Mouse (Mus musculus) embryonic facial prominence, embryonic 13.5 days (tissue): ENCODE measurements at regions not wholly inside any gene's neighbourhood (a gene's known extent, or its start where the extent isn't known, plus 50 kb on each side); places are given as distances from the start of the nearest gene placed in this dataset.

Experiments
- ATAC-seq: fragments of 200-750 bp; cut with Nextera tagmentation; 2 replicates; pipeline ENCODE4 v1.8.0; 2017; ENCODE audit warnings: low read depth; ENCODE audit not compliant: insufficient number of reproducible peaks, insufficient read depth, low FRiP score, low TSS enrichment
- H3K27ac ChIP-seq: fragments of 300-500 bp; sonication (generic); 2 replicates; pipeline ENCODE4 v1.5.1; 2015; ENCODE audit warnings: moderate library complexity, mild to moderate bottlenecking, inconsistent platforms
- H3K27me3 ChIP-seq: fragments of 300-500 bp; sonication (generic); 2 replicates; pipeline ENCODE4 v1.6.1; 2015; ENCODE audit warnings: mild to moderate bottlenecking, inconsistent platforms
- H3K36me3 ChIP-seq: fragments of 300-500 bp; sonication (generic); 2 replicates; pipeline ENCODE4 v1.6.1; 2015; ENCODE audit warnings: mild to moderate bottlenecking, inconsistent platforms
- H3K4me1 ChIP-seq: fragments of 300-500 bp; sonication (generic); 2 replicates; pipeline ENCODE4 v1.6.1; 2015; ENCODE audit warnings: inconsistent platforms
- H3K4me2 ChIP-seq: fragments of 300-500 bp; sonication (generic); 2 replicates; pipeline ENCODE4 v1.6.1; 2015; ENCODE audit warnings: moderate library complexity, mild to moderate bottlenecking, inconsistent platforms
- H3K4me3 ChIP-seq: fragments of 300-500 bp; sonication (generic); 2 replicates; pipeline ENCODE4 v1.5.1; 2015; ENCODE audit warnings: mild to moderate bottlenecking, inconsistent platforms
- H3K9ac ChIP-seq: fragments of 300-500 bp; sonication (generic); 2 replicates; pipeline ENCODE4 v1.6.1; 2015; ENCODE audit warnings: mild to moderate bottlenecking, inconsistent platforms
- H3K9me3 ChIP-seq: fragments of 300-500 bp; sonication (generic); 2 replicates; pipeline ENCODE4 v1.6.1; 2016; ENCODE audit warnings: inconsistent platforms
- WGBS: fragments of 180-500 bp; shearing (Covaris S2); methylation state at CpG from one replicate; pipeline ENCODE4 v1.1.7; 2015; ENCODE audit warnings: mixed read lengths; 5-methylcytosine and 5-hydroxymethylcytosine counted together

DNA sequence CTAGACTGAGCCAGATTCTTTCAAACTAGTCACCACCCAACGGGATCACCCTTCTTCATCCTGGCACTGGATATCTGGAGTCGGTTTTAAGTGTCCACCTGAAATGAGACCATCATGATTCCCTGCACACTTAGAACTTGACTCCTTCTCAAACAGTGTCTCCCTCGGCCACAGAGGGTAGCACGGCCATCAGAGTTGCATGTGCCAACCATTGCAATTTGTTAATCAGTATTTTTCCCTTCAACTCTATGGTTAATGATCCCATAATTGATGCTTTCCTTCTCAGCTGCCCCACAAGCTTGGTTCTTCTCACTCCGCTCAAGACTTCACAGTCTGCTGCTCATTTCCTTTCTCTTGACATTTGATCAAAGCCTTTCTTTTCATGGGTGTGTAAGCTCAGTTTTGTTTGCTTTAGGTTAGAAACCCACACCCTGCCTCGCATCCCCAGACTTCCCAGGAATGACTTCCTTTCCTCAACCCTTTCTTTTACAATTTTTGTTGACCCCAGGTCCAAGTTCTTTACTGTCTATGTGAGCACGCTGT, 253.0 kb upstream of the Fam19a5 start:
- H3K27me3 ChIP-seq = no peaks in the 10 kb centered on the region
- ATAC-seq = no peak
- WGBS = 69% methylated on average over 7 of the region's 7 CpGs

GRCm38 (mm10) chr15:87319896-87320295, 224.2 kb upstream of the Fam19a5 start:
- Histone ChIP-seq H3K9ac (no peak overlapping the region), H3K4me2 (no peak overlapping the region), H3K4me3 (no peak overlapping the region), H3K36me3 (no peaks in the 10 kb centered on the region), H3K27me3 (no peaks in the 10 kb centered on the region), H3K9me3 (no peaks in the 10 kb centered on the region), H3K27ac (no peak overlapping the region), H3K4me1 (0 out of 2 replicates have a peak, but pooled peaks cover 2% of the 10 kb centered on the region)
- no peak for ATAC-seq

More for the DNA sequence above, 253.0 kb upstream of the Fam19a5 start:
- no peak overlapping the region for H3K4me3 ChIP-seq
- no peak overlapping the region for H3K27ac ChIP-seq
- no peaks in the 10 kb centered on the region for H3K4me1 ChIP-seq
- H3K9me3 ChIP-seq = no peaks in the 10 kb centered on the region
- no peak overlapping the region for H3K9ac ChIP-seq
- H3K4me2 ChIP-seq = no peak overlapping the region
- H3K36me3 ChIP-seq = no peaks in the 10 kb centered on the region

DNA sequence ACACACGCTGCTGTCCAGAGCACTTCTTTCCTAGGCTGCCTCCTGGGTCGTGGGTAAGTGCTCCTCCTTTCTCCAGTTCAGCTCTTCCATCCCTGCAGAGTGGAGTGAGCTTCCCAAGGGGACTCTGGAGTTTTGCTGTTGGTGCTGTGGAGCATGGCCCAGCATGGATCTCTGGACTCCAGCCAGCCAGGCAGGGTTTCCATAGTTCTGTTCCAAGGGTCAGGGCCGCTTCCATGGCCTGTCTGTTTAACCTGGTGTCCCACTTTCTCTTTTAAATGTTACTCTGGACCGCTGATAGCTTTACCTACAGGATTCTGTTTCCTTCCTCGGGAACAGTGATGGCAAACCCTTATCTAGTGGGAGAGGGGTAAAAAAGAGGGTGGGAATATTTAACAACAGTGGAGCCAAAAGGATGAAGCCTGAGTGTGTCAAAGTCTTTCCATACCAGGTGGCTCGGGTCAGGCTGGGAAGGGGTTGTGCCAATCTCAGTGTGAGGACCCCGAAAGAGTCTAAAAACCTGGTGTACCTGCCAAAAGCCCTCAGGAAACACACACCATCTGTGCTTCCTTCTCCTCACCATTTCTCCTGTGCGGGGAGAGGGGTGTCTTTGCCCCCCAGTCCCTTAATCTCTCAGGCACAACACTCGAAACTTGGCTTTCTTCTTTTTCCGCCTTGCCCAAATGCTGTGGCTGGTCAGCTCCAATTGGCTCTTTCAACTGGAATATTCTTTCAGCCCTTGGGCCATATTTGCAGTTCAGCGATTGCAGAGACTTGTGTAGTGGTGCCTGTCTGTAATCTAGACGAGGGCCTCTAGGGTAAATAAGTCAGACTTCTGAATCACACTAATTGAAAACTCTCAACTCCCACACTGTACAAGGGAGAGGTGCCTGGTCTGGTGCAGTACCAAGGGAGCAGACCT, 222.8 kb upstream of the Fam19a5 start:
- H3K9ac ChIP-seq = no peak overlapping the region
- WGBS = 63% methylated on average over 12 of the region's 12 CpGs
- H3K27ac ChIP-seq = no peak overlapping the region
- H3K4me1 ChIP-seq = 0 out of 2 replicates have a peak, but pooled peaks cover 5% of the 10 kb centered on the region
- no peaks in the 10 kb centered on the region for H3K9me3 ChIP-seq
- H3K36me3 ChIP-seq = no peaks in the 10 kb centered on the region
- H3K27me3 ChIP-seq = no peaks in the 10 kb centered on the region
- no peak for ATAC-seq
- no peak overlapping the region for H3K4me3 ChIP-seq
- H3K4me2 ChIP-seq = no peak overlapping the region

DNA sequence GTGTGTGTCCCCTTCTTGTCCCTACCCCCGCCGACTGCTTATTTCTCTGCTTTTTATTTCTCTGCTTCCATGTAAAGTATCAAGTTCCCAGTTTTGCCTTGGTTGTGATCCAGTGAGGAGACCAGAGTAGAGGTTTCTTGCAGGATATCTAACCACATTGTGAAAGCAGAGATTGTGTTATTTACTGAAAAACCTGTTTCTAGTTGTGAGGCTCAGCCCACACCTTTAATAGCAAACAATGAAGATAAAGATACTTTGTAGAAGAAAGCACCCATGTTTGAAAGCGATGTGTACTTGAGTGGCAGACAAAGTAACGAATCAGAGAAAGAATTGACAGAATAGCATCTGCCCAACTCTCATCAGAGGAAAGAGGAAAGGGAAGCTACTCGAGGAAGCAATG, 218.7 kb upstream of the Fam19a5 start:
- ATAC-seq = no peak
- H3K27me3 ChIP-seq = no peaks in the 10 kb centered on the region
- H3K9me3 ChIP-seq = no peaks in the 10 kb centered on the region
- no peak overlapping the region for H3K4me2 ChIP-seq
- no peak overlapping the region for H3K9ac ChIP-seq
- H3K36me3 ChIP-seq = no peaks in the 10 kb centered on the region
- no peak overlapping the region for H3K27ac ChIP-seq
- H3K4me3 ChIP-seq = no peak overlapping the region
- 0 out of 2 replicates have a peak, but pooled peaks cover 8% of the 10 kb centered on the region for H3K4me1 ChIP-seq
- 72% methylated on average over 5 of the region's 5 CpGs for WGBS

GRCm38 (mm10) chr15:87326281-87326680, 217.8 kb upstream of the Fam19a5 start:
- Histone ChIP-seq H3K36me3 (no peaks in the 10 kb centered on the region), H3K4me3 (no peak overlapping the region), H3K27me3 (no peaks in the 10 kb centered on the region), H3K9me3 (no peaks in the 10 kb centered on the region), H3K9ac (no peak overlapping the region), H3K4me2 (no peak overlapping the region), H3K4me1 (0 out of 2 replicates have a peak, but pooled peaks cover 8% of the 10 kb centered on the region), H3K27ac (no peak overlapping the region)
- no peak for ATAC-seq
- 80% methylated on average over 6 of the region's 6 CpGs for WGBS

- no peak for ATAC-seq
- no peak overlapping the region for H3K4me2 ChIP-seq
- H3K4me3 ChIP-seq = no peak overlapping the region
- H3K36me3 ChIP-seq = no peaks in the 10 kb centered on the region
- H3K27me3 ChIP-seq = no peaks in the 10 kb centered on the region
- H3K27ac ChIP-seq = no peak overlapping the region
- H3K9ac ChIP-seq = no peak overlapping the region
- WGBS = 76% methylated on average over 3 of the region's 3 CpGs
- H3K9me3 ChIP-seq = no peaks in the 10 kb centered on the region
- 0 out of 2 replicates have a peak, but pooled peaks cover 3% of the 10 kb centered on the region for H3K4me1 ChIP-seq
These were observed 211.7 kb upstream of the Fam19a5 start for GRCm38 (mm10) chr15:87332441-87332840.

DNA sequence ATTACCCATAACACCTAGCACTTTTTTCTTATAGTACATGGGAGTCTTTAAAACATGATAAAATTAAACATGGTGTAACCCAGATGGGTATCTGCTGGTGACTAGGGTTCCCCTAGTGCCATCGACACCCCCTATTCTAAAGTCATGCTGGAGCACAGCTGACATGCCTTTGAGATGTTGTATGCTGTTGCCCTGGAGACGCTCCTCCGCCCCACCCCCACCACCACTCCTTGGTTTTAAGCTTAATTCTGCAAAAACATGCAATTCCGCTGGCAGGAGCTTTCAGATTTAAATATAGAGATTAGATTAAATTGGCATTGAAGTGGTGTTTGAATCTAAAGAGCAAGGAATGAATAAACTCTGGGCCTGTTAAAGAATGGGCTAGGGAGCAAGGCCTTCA, 210.6 kb upstream of the Fam19a5 start:
- WGBS = 83% methylated on average over 4 of the region's 4 CpGs
- no peaks in the 10 kb centered on the region for H3K9me3 ChIP-seq
- H3K27me3 ChIP-seq = no peaks in the 10 kb centered on the region
- H3K4me2 ChIP-seq = no peak overlapping the region
- no peak overlapping the region for H3K27ac ChIP-seq
- no peak overlapping the region for H3K9ac ChIP-seq
- no peak for ATAC-seq
- no peak overlapping the region for H3K4me3 ChIP-seq
- H3K36me3 ChIP-seq = no peaks in the 10 kb centered on the region
- 0 out of 2 replicates have a peak, but pooled peaks cover 3% of the 10 kb centered on the region for H3K4me1 ChIP-seq

DNA sequence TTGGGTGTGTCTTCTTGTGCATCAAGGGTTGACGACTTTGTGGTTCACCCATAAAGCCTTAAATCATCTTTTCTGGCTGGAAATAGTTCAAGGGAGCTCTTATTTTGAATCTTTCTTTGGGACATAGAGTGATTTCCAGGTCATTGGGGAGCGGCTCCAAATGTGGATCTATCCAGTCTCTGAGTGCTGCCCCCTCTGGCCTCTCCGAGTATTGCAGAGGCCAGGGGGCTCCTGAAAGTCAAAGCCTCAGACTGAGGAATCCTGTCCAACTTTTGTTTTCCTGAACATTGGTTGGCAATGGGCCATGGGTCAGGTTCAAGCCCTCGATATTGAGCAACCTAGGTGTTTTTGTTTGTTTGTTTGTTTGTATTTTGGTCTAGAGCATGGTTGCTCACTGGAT, 209.7 kb upstream of the Fam19a5 start:
- H3K36me3 ChIP-seq = no peaks in the 10 kb centered on the region
- no peak overlapping the region for H3K4me3 ChIP-seq
- no peak for ATAC-seq
- H3K9me3 ChIP-seq = no peaks in the 10 kb centered on the region
- no peaks in the 10 kb centered on the region for H3K27me3 ChIP-seq
- H3K4me1 ChIP-seq = no peaks in the 10 kb centered on the region
- no peak overlapping the region for H3K27ac ChIP-seq
- 75% methylated on average over 4 of the region's 4 CpGs for WGBS
- no peak overlapping the region for H3K9ac ChIP-seq
- no peak overlapping the region for H3K4me2 ChIP-seq

DNA sequence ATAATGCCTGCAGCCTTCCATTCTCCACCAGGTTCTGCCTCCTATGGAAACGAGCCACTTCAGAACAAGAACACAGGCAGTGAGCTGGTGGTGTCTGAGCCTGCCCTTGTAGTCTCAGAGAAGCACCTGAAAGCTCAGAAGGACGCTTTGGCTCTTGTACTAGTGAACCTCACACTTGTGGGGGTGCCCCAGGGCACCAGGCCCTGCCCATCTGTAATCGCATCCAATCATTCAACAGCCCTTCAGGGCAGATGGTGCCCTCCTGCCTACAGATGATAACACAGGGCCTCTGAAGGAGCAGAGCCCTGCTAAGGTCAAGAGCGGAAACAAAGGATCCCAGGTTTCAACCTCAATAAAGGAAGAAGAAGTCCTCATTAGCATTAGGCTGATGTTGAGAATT, 208.8 kb upstream of the Fam19a5 start:
- no peak for ATAC-seq
- Histone ChIP-seq H3K27ac (no peak overlapping the region), H3K27me3 (no peaks in the 10 kb centered on the region), H3K36me3 (no peaks in the 10 kb centered on the region), H3K4me2 (no peak overlapping the region), H3K4me1 (no peaks in the 10 kb centered on the region), H3K9ac (no peak overlapping the region), H3K9me3 (no peaks in the 10 kb centered on the region), H3K4me3 (no peak overlapping the region)
- 72% methylated on average over 4 of the region's 4 CpGs for WGBS

DNA sequence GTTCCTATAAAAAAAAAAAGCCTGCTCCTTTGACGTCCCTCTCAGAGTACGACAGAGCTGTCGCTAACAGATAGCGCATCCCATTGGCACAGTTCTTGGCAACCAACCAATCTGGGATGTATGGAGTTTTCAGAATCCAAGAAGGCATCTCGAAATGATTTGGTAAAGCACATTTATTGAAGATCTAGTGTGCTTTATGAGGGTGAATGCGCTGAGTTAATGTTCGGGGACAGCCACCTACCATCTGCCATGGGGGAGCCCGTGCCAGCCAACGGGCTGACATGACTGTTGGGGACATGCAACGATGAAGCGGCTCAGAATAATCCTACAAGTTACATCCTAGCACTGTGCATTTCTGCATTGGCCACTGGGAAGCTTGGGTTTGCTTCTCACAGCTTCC, 208.4 kb upstream of the Fam19a5 start:
- H3K27ac ChIP-seq = no peak overlapping the region
- H3K36me3 ChIP-seq = no peaks in the 10 kb centered on the region
- H3K9me3 ChIP-seq = no peaks in the 10 kb centered on the region
- H3K4me3 ChIP-seq = no peak overlapping the region
- H3K27me3 ChIP-seq = no peaks in the 10 kb centered on the region
- H3K4me2 ChIP-seq = no peak overlapping the region
- ATAC-seq = no peak
- WGBS = 91% methylated on average over 11 of the region's 11 CpGs
- no peak overlapping the region for H3K9ac ChIP-seq
- H3K4me1 ChIP-seq = no peaks in the 10 kb centered on the region

DNA sequence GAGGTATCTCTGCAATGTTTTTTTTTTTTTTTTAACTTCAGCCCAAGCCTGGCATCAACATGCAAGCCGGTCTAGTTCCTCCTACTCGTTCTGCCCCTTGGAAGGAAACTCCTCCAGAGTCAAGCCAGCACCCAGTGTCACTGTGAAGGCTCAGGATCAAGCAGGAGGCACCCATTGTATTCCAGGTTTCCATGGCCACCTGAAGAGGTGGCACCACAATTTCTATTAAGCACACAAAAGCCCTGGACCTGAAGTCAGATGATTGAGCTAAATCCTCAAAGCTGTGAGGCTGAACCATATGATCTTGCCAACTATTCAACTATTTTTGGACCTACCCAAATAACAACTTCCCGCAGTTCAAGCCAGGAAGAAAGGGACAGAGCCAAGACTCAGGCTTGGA, 204.2 kb upstream of the Fam19a5 start:
- Histone ChIP-seq H3K4me2 (no peak overlapping the region), H3K27ac (no peak overlapping the region), H3K9me3 (no peaks in the 10 kb centered on the region), H3K4me3 (no peak overlapping the region), H3K9ac (no peak overlapping the region), H3K36me3 (no peaks in the 10 kb centered on the region), H3K4me1 (no peaks in the 10 kb centered on the region), H3K27me3 (no peaks in the 10 kb centered on the region)
- WGBS = 69% methylated on average over 3 of the region's 3 CpGs
- ATAC-seq = no peak

- Histone ChIP-seq H3K4me3 (no peak overlapping the region), H3K27me3 (no peaks in the 10 kb centered on the region), H3K4me1 (no peaks in the 10 kb centered on the region), H3K36me3 (no peaks in the 10 kb centered on the region), H3K27ac (no peak overlapping the region), H3K9ac (no peak overlapping the region), H3K4me2 (no peak overlapping the region), H3K9me3 (no peaks in the 10 kb centered on the region)
- 79% methylated on average over 1 of the region's 1 CpGs for WGBS
- ATAC-seq = no peak
These were observed 201.4 kb upstream of the Fam19a5 start for GRCm38 (mm10) chr15:87342656-87343055.
